8 mouse cellular contexts compared by ENCODE assay signal in genomic region chrX:7842318-7842717, GRCm38 (mm10). TPM values are rescaled to one million over a fixed set of nuclear protein-coding genes. Genes with fewer than 3 reads are reported as not detected.
DNase-seq lines count a peak whose midpoint lies in the region; ATAC-seq lines count a peak whose summit lies in the region.

No protein-coding gene starts in this region.

- H3K4me2 ChIP-seq in forebrain, embryonic 16.5 days (ENCODE audit: low read length), result peak overlapping the region; percentile 72
- H3K4me2 ChIP-seq in midbrain, embryonic 16.5 days (ENCODE audit: low read length), result peak overlapping the region; percentile 53

- peak overlapping the region; percentile 75 for H3K9ac ChIP-seq in forebrain, embryonic 16.5 days (replicated peaks; ENCODE audit: low read depth, low read length)
- peak overlapping the region; percentile 79 for H3K9ac ChIP-seq in midbrain, embryonic 16.5 days (ENCODE audit: low read depth, low read length)

- no peaks in the 10 kb centered on the region for H3K27me3 ChIP-seq in forebrain, embryonic 16.5 days (replicated peaks; ENCODE audit: control insufficient read depth, insufficient read depth, low read length)
- no peaks in the 10 kb centered on the region for H3K27me3 ChIP-seq in midbrain, embryonic 16.5 days (ENCODE audit: control insufficient read depth, insufficient read depth, low read depth, low read length)

- peaks cover 21% of the 10 kb centered on the region for H3K4me1 ChIP-seq in forebrain, embryonic 16.5 days (replicated peaks; ENCODE audit: control insufficient read depth, insufficient read depth, low read length)
- peaks cover 15% of the 10 kb centered on the region for H3K4me1 ChIP-seq in midbrain, embryonic 16.5 days (ENCODE audit: control insufficient read depth, insufficient read depth, low read length)

- 20% methylated on average over 34 of the region's 42 CpGs for WGBS in forebrain, embryonic 16.5 days
- 24% methylated on average over 39 of the region's 42 CpGs for whole genome bisulfite sequencing in midbrain, embryonic 16.5 days

- intact Hi-C loops in left cerebral cortex, postnatal 4 days (cut with DNase I), result no loop called here

- no peaks in the 10 kb centered on the region for H3K9me3 ChIP-seq in forebrain, embryonic 16.5 days (ENCODE audit: control insufficient read depth, low read length)
- no peaks in the 10 kb centered on the region for H3K9me3 ChIP-seq in midbrain, embryonic 16.5 days (replicated peaks; ENCODE audit: control insufficient read depth, low read length, poor library complexity, severe bottlenecking)

- H3K36me3 ChIP-seq in forebrain, embryonic 16.5 days (ENCODE audit: control insufficient read depth, insufficient read depth), result no peaks in the 10 kb centered on the region
- H3K36me3 ChIP-seq in midbrain, embryonic 16.5 days (ENCODE audit: control insufficient read depth, insufficient read depth, low read length), result no peaks in the 10 kb centered on the region

- DNase-seq in left cerebral cortex, postnatal 4 days, result peak; percentile 10
- no peak for DNase-seq in left cerebral cortex, adult 11 months (ENCODE audit: low spot score)
- DNase-seq in adrenal gland, postnatal 36 days, result peak; percentile 8 to 31
- DNase-seq in kidney, postnatal 25 days, result peak; percentile 2 to 46
- peak; percentile 23 for DNase-seq in thymus, postnatal 25 days
- DNase-seq in urinary bladder, postnatal 4 days (ENCODE audit: low spot score in 2 of 2), result no peak

- peak overlapping the region; percentile 91 for H3K27ac ChIP-seq in forebrain, embryonic 16.5 days (ENCODE audit: low read length)
- peak overlapping the region; percentile 86 for H3K27ac ChIP-seq in midbrain, embryonic 16.5 days (ENCODE audit: low read length)

- no peak for ATAC-seq in forebrain, embryonic 16.5 days
- ATAC-seq in midbrain, embryonic 16.5 days, result no peak

- peak overlapping the region; percentile 70 for H3K4me3 ChIP-seq in forebrain, embryonic 16.5 days (replicated peaks; ENCODE audit: low read length)
- peak overlapping the region; percentile 68 for H3K4me3 ChIP-seq in midbrain, embryonic 16.5 days (ENCODE audit: low read depth, low read length)

RNA-seq across cellular contexts. Expression of gene Otud5, which starts 1.2 kb away (rescaled TPM):
- total RNA-seq in left cerebral cortex, postnatal 4 days (2021), result 10 to 100 TPM; 63.8 to 69.8 TPM
- total RNA-seq in adrenal gland, postnatal 36 days (2021), result 10 to 100 TPM; 59.0 to 63.3 TPM
- polyA plus RNA-seq in forebrain, embryonic 16.5 days (2015; fragmentation: Nextera tagmentation; extraction: Ambion mirVana), result 49.9 and 54.1 TPM in 2 replicates
- polyA plus RNA-seq in midbrain, embryonic 16.5 days (2015; fragmentation: Nextera tagmentation; extraction: Ambion mirVana), result 41.8 and 42.0 TPM in 2 replicates

RNA-seq across cellular contexts. Expression of gene Kcnd1, which starts 20.2 kb away (rescaled TPM):
- total RNA-seq in left cerebral cortex, postnatal 4 days (2021), result 10 to 100 TPM; 10.9 to 12.9 TPM
- under 1 TPM; 0.49 to 0.89 TPM for total RNA-seq in adrenal gland, postnatal 36 days (2021)
- 2.8 and 4.0 TPM in 2 replicates for polyA plus RNA-seq in forebrain, embryonic 16.5 days (2015; fragmentation: Nextera tagmentation; extraction: Ambion mirVana)
- polyA plus RNA-seq in midbrain, embryonic 16.5 days (2015; fragmentation: Nextera tagmentation; extraction: Ambion mirVana), result 3.3 and 3.8 TPM in 2 replicates

RNA-seq across cellular contexts. Expression of gene Pim2, which starts 35.7 kb away (rescaled TPM):
- 10 to 100 TPM; 25.4 to 27.2 TPM for total RNA-seq in left cerebral cortex, postnatal 4 days (2021)
- total RNA-seq in adrenal gland, postnatal 36 days (2021), result 1 to 10 TPM; 8.5 to 9.0 TPM
- polyA plus RNA-seq in forebrain, embryonic 16.5 days (2015; fragmentation: Nextera tagmentation; extraction: Ambion mirVana), result 16.9 and 22.4 TPM in 2 replicates
- 23.6 and 27.2 TPM in 2 replicates for polyA plus RNA-seq in midbrain, embryonic 16.5 days (2015; fragmentation: Nextera tagmentation; extraction: Ambion mirVana)

RNA-seq across cellular contexts. Expression of gene Slc35a2, which starts 41.5 kb away (rescaled TPM):
- 10 to 100 TPM; 40.5 to 41.7 TPM for total RNA-seq in left cerebral cortex, postnatal 4 days (2021)
- 10 to 100 TPM; 38.6 to 43.9 TPM for total RNA-seq in adrenal gland, postnatal 36 days (2021)
- 39.4 and 46.0 TPM in 2 replicates for polyA plus RNA-seq in forebrain, embryonic 16.5 days (2015; fragmentation: Nextera tagmentation; extraction: Ambion mirVana)
- polyA plus RNA-seq in midbrain, embryonic 16.5 days (2015; fragmentation: Nextera tagmentation; extraction: Ambion mirVana), result 44.9 and 45.2 TPM in 2 replicates

RNA-seq across cellular contexts. Expression of gene Gripap1, which starts 52.8 kb away (rescaled TPM):
- 10 to 100 TPM; 79.8 to 81.2 TPM for total RNA-seq in left cerebral cortex, postnatal 4 days (2021)
- 10 to 100 TPM; 41.0 to 50.8 TPM for total RNA-seq in adrenal gland, postnatal 36 days (2021)
- 72.6 and 81.9 TPM in 2 replicates for polyA plus RNA-seq in forebrain, embryonic 16.5 days (2015; fragmentation: Nextera tagmentation; extraction: Ambion mirVana)
- 73.1 and 73.9 TPM in 2 replicates for polyA plus RNA-seq in midbrain, embryonic 16.5 days (2015; fragmentation: Nextera tagmentation; extraction: Ambion mirVana)

Comparison
In these comparisons a context has a peak if more than half of its experiments do, and no peak if none do; other contexts are left out.
1. DNase-seq: peak in left cerebral cortex, postnatal 4 days (single experiment), adrenal gland, postnatal 36 days (2 of 2), kidney, postnatal 25 days (2 of 2) and thymus, postnatal 25 days (single experiment); none in left cerebral cortex, adult 11 months (single experiment) and urinary bladder, postnatal 4 days (0 of 2).
2. RNA of gene Kcnd1, which starts 20.2 kb away (total RNA-seq): 10.9 to 12.9 TPM in left cerebral cortex, postnatal 4 days; 0.49 to 0.89 TPM in adrenal gland, postnatal 36 days; every median in the first group is over 4 times any median in the second.